Mouse (Mus musculus): ENCODE measurements at regions not wholly inside any gene's neighbourhood (a gene's known extent, or its start where the extent isn't known, plus 50 kb on each side); places are given as distances from the start of the nearest gene placed in this dataset.

- no peak for DNase-seq (ENCODE audit: low read depth, low spot score)
Measured at GRCm38 (mm10) chr4:64812812-64813211, 311.2 kb upstream of the Pappa start.

- no peak for DNase-seq (ENCODE audit: low read depth, low spot score)
Measured at GRCm38 (mm10) chr4:64832882-64833281, 291.1 kb upstream of the Pappa start.

GRCm38 (mm10) chr4:64874521-64874920 lies 249.5 kb upstream of the Pappa start:
- DNase-seq (ENCODE audit: low read depth, low spot score), result no peak

- DNase-seq (ENCODE audit: low read depth, low spot score), result no peak
Measured at GRCm38 (mm10) chr4:64876924-64877323, 247.1 kb upstream of the Pappa start.

- no peak for DNase-seq (ENCODE audit: low read depth, low spot score)
Measured at GRCm38 (mm10) chr4:64897935-64898334, 226.0 kb upstream of the Pappa start.

- no peak for DNase-seq (ENCODE audit: low read depth, low spot score)
Measured at GRCm38 (mm10) chr4:64901091-64901845, 222.7 kb upstream of the Pappa start.

GRCm38 (mm10) chr4:64923751-64924150 lies 200.2 kb upstream of the Pappa start:
- DNase-seq (ENCODE audit: low read depth, low spot score), result no peak

- DNase-seq (ENCODE audit: low read depth, low spot score), result no peak
Measured at GRCm38 (mm10) chr4:64928553-64928952, 195.4 kb upstream of the Pappa start.

- no peak for DNase-seq (ENCODE audit: low read depth, low spot score)
Measured at GRCm38 (mm10) chr4:64945547-64945946, 178.4 kb upstream of the Pappa start.

- DNase-seq (ENCODE audit: low read depth, low spot score), result no peak
Measured at GRCm38 (mm10) chr4:64952651-64953050, 171.3 kb upstream of the Pappa start.

- no peak for DNase-seq (ENCODE audit: low read depth, low spot score)
Measured at GRCm38 (mm10) chr4:64958843-64959242, 165.1 kb upstream of the Pappa start.

GRCm38 (mm10) chr4:64961796-64962195 lies 162.2 kb upstream of the Pappa start:
- DNase-seq (ENCODE audit: low read depth, low spot score), result no peak

Measured in retina, postnatal 7 days (tissue).